Mouse (Mus musculus) brain, embryonic 14.5 days (tissue): ENCODE data around the gene Entpd7. TPM values are rescaled to one million over a fixed set of nuclear protein-coding genes. Genes with fewer than 3 reads are reported as not detected.

ENCODE experiments used
- DNase-seq: peaks from one replicate; pipeline ENCODE4 v3.0.0-alpha.2; 2011; ENCODE audit warnings: low read depth
- CTCF ChIP-seq: fragments of 200-500 bp; IDR thresholded peaks from 2 replicates; pipeline ENCODE4 v1.5.1; 2012; ENCODE audit warnings: inconsistent platforms, mild to moderate bottlenecking, moderate library complexity, borderline replicate concordance; ENCODE audit not compliant: insufficient read depth, insufficient read length; ENCODE audit errors: extremely low read depth
- POLR2A ChIP-seq: fragments of 200-500 bp; IDR thresholded peaks from 2 replicates; pipeline ENCODE4 v1.6.1; 2012; ENCODE audit warnings: mild to moderate bottlenecking, inconsistent platforms, borderline replicate concordance; ENCODE audit not compliant: poor library complexity, insufficient read depth, insufficient read length, severe bottlenecking; ENCODE audit errors: extremely low read depth
- polyA plus RNA-seq: library from polyadenylated mRNA; depleted of rRNA; stranded (reverse); fragments of >200 nt; gene quantifications from 2 replicates; pipeline ENCODE4 v1.2.3, GENCODE M21; 2012; rRNA removed

Entpd7 gene
- polyA plus RNA-seq, 1 experiment = 10.1 TPM

DNA sequence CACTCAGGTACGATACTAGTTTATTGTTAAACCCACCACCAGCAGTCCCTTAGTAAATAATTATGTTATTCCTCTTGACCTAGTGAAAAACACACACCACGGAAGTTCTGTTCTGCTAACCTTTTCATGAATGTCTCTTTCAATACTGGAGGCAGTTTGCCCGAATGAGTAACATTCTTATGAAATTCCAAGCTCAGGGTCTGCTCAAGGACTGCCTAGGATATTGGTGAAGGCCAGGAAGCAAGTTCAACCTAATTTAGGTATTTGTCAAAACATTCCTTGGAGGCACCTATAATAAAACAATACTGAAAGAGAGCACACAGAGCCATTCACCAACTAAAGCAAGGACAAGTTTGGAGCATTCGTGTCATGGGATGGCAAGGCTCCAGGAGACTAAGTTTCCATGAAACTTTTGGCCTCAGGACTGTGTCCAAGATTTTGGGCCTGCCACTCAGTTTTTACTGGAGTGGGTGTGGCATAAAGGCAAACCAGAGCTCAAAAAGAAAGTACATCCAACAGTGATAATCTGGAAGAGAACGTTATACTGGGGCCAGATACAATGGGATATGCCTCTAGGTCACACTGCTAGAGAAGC, 80.0 kb downstream of the Entpd7 start:
- TF ChIP-seq POLR2A (no peak), CTCF (no peak)

DNA sequence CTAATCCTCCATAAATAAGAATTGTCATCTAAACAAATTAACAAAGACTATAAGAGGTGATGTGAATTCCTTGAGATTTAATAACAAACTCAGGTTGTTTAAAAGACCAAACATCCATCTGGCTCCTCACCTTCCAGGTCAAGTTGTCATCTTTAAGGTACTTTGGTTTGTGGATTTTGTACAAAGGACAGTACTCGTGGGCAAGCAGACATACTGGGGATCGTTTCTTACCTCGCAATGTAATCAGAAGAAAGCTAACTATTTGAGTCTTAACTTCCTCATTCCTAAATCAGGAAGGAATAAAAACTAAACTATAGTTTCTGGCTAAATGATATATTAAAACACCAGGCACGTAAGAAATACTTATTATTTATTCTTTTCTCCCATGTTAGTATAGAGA, 81.1 kb downstream of the Entpd7 start:
- no peak for TF ChIP-seq POLR2A
- no peak for TF ChIP-seq CTCF
- no peak for DNase-seq

More for the DNA sequence above, 80.0 kb downstream of the Entpd7 start:
- DNase-seq = no peak

DNA sequence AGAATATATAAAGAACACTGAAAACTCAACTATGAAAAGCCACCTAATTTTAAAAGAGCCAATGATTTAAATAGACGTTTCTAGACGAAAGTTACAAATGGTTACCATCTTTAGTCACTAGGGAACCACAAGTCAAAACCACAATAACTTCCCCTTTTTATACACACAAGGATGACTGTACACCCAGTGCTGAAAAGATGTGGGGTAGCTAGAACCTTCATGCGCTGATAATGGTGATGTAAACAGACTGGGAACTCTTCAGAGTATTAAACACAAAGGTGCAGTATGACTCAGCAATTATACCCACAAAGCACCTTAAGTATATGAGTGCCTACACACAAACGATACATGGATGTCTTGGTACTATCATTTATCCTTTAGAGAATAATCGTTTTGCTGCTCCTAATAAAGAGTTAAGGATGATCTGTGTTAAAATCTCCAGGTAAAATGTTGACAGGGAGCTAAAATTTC, 82.1 kb downstream of the Entpd7 start:
- DNase-seq = no peak
- TF ChIP-seq CTCF = no peak
- no peak for TF ChIP-seq POLR2A

DNA sequence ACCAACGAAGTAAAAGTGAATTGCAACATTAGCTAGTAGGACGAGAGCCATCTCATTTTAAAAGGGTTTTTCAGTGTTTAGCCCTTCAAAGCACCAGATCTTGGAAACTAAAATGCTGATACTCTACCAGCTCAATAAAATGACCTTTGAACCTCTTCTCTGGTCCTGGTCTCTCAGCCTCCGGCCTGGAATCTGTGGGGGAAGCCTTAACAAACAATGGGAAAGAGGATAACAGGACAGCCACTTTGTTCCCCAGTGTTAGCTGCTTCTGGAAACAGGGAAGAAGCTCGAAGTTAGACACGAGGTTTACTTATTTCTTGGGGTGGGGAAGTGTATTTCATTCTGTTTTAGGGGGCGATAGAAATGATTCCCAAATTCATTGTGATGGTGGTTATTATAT, 82.8 kb downstream of the Entpd7 start:
- TF ChIP-seq POLR2A = no peak
- TF ChIP-seq CTCF = no peak
- DNase-seq = no peak

DNA sequence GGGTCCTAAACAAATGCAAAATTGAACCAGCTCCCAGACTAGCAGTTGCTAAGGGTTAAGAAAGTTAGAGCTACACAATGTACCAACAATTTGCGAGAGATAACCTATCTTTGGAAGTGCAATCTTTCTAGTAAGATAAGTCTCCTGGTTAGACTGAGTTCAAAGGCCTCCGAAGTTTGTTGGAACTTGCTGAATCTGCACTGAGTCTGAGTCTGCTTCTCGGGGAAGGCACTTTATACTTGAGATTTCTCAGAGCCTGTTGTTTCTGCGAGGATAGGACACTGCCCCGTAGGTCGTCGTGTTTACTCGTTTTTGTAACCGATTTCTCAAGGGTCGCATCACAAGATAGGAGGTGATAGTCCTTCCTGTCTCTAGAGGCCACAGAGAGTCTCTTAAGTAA, 86.0 kb downstream of the Entpd7 start:
- DNase-seq = no peak

DNA sequence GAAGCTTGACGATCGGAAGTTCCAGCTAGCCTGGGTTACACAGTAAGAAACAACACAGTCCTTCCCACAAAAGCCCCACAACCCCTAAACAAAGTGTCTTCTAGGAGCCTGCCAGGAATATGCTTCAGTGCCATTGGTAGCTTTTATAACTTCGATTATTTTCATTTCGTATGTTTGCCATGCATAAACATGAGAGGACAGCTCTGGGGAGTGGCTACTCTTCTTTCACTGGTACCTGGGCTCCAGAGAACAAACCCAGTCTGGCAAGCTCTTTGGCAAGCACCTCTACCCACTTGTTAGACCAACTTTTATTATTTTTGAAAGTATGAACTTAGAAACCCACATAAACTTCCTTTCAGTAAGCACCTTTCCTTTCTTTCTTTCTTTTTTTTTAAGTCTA, 87.1 kb downstream of the Entpd7 start:
- TF ChIP-seq POLR2A (no peak), CTCF (no peak)
- no peak for DNase-seq

More for the DNA sequence above, 86.0 kb downstream of the Entpd7 start:
- TF ChIP-seq POLR2A (no peak), CTCF (no peak)

DNA sequence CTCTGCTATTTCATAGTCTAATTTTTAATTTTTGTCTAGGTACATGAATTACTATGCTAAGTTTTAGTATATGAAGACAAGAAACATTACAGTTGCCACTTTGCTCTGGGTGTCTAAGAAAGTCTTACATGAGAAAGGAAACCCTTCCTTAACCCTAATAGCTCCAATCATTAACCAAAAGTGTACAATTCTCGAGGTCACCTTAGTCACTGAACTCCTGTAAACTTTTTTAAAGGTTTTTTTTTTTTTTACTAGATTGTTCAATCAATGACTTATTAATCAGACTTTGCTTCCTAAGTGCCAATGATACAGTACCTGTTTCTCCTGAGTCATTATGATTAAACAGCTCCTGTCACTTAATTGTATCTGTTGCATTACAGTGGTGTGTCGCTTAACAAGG, 87.8 kb downstream of the Entpd7 start:
- TF ChIP-seq POLR2A (no peak), CTCF (no peak)
- DNase-seq = no peak

DNA sequence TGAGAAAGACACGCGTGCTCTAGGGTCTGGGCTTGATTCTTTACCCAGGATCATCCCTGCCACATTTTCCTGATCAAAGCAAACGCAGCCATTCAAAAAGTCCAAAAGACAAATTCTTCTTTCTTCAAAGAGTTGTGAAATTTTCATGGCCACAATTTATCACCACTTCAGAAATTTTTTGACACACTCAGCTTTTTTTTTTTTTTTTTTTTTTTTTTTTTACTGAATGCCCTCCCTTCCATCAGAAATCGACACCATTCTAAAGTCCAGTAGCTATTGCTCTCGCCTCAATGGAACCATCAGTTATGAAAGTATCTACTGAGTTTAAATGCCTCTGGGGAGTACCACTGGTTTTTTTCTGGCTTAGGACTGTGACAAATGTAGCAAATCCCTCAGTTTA, 90.9 kb downstream of the Entpd7 start:
- TF ChIP-seq POLR2A = no peak
- TF ChIP-seq CTCF = no peak
- DNase-seq = no peak

DNA sequence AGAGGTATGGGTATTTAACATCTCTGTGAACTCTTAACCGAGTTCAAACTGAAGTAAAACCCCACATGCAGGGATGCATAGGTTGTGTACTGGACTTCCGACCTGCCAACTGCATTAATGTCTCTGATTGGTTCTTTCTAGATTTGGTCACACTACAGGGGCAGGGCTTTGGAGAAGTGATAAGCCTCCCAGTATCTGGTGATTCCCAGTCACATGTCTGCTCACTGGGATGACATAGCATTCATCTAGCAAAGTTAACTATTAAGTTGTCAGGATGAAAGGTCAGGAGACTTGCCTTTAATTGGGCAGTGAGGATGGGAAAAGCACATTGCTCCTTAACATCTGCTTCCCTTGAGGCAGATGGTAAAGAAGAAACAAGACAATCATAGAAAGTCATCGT, 92.5 kb downstream of the Entpd7 start, which contains the start of gene Abcc2:
Gene Abcc2, plus strand, starts transcription at position 213 of the 400 bp plus-strand sequence.
- TF ChIP-seq CTCF = no peak
- no peak for TF ChIP-seq POLR2A
- no peak for DNase-seq

Other genes with a start within 250 kb of the Entpd7 start
- 3.7 and 5.8 TPM in 2 replicates for gene Cnnm1, start 249.2 kb upstream of the Entpd7 start, polyA plus RNA-seq
- 63.1 and 66.7 TPM in 2 replicates for gene Got1, start 165.1 kb upstream of the Entpd7 start, polyA plus RNA-seq
- gene Nkx2-3, start 77.3 kb upstream of the Entpd7 start, polyA plus RNA-seq = 0.90 and 1.4 TPM in 2 replicates
- gene Slc25a28, start 14.8 kb upstream of the Entpd7 start, polyA plus RNA-seq = 73.8 and 98.7 TPM in 2 replicates
- 4.3 and 5.1 TPM in 2 replicates for gene Cutc, start 63.3 kb downstream of the Entpd7 start, polyA plus RNA-seq
- gene Cox15, start 63.3 kb downstream of the Entpd7 start, polyA plus RNA-seq = 15.1 and 19.5 TPM in 2 replicates
- 0.04 and 0.15 TPM in 2 replicates for gene Abcc2, start 92.5 kb downstream of the Entpd7 start, polyA plus RNA-seq